Mouse (Mus musculus): ENCODE measurements around the gene Cd34. TPM values are rescaled to one million over a fixed set of nuclear protein-coding genes. Genes with fewer than 3 reads are reported as not detected.

The Cd34 gene
- total and polyA plus RNA-seq, 3 experiments = 0.14 TPM; not detected in 2

DNA sequence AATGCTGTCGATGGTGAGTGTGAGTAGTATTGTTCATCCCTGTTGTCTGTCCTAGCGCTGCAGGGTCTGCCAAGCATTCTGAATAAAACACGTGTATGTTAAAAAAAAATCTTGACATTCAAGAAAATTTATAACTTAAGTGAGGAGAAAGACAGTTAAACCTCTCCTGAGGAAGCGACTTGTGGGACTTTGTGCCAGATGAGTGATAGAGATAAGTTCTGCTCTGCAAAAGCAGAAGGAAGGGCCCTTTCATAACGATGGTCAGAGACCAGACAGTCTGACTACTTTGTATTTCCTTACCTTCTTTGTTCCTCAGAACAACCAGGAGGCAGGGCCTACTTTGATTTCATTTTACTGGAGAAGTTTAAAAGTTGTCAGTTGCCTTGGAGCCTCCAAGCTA, 4.9 kb downstream of the Cd34 start (continued):
- TF ChIP-seq TBP (IDR thresholded peaks at IDR 0.05; ENCODE audit: low read depth, low read length) = peak; percentile 23; the same call in 1 of the 2 replicates
- 0 out of 2 replicates have a peak, but pooled peaks have one; percentile 27 for TF ChIP-seq USF1 (IDR thresholded peaks at IDR 0.05; ENCODE audit: low read depth, low read length)

DNA sequence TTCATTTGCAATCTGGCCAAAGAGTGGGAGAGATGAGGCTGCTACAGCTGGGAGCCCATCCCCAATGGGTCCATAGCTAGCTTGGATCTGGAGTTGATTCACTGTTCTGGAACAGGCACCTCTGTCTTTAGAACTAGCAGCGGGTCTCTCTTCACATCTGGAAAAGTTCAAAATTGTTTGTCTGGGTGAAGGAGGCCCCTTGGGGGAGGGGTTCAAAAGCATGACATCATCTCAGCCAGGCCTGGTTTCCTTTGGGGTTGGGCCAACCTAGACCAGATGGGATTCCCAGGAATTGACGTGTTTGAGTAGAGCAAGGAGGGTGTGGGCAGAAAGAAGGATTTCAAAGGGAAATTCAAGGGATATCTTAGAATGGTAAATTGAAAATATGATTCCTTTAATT, 6.8 kb downstream of the Cd34 start:
- H3K4me3 ChIP-seq (ENCODE audit: control insufficient read depth in 1 of 2, insufficient read depth in 1 of 2, low read depth in 2 of 2, low read length in 2 of 2) = no peak overlapping the region
- H3K9me3 ChIP-seq (replicated peaks; ENCODE audit: insufficient read depth, low read length) = no peaks in the 10 kb centered on the region
- DNase-seq (ENCODE audit: low read depth, low spot score) = no peak
- H3K4me1 ChIP-seq (ENCODE audit: control insufficient read depth in 1 of 2, insufficient read depth in 2 of 2, low read length in 2 of 2) = peaks cover 9 to 13% of the 10 kb centered on the region in 2 experiments
- no peak overlapping the region for H3K27ac ChIP-seq (ENCODE audit: control insufficient read depth, low read depth, low read length)
- H3K9ac ChIP-seq (ENCODE audit: control insufficient read depth, low read depth, low read length, poor library complexity, severe bottlenecking) = no peak overlapping the region
- H3K36me3 ChIP-seq (ENCODE audit: control insufficient read depth in 1 of 2, insufficient read depth in 2 of 2, low read length in 2 of 2) = peaks cover 0 to 25% of the 10 kb centered on the region in 2 experiments; a peak in 2 of 4 replicates
- H3K79me2 ChIP-seq (ENCODE audit: control insufficient read depth, insufficient read depth, low read length, poor library complexity) = no peaks in the 10 kb centered on the region
- TF ChIP-seq USF1 (IDR thresholded peaks at IDR 0.05; ENCODE audit: low read depth, low read length) (no peak), GABPA (IDR thresholded peaks at IDR 0.05; ENCODE audit: low read depth, low read length) (no peak), ZC3H11A (IDR thresholded peaks at IDR 0.05; ENCODE audit: low read depth, low read length) (no peak), TAL1 (IDR thresholded peaks at IDR 0.05; ENCODE audit: low read length) (no peak), E2F4 (IDR thresholded peaks at IDR 0.05; ENCODE audit: borderline replicate concordance, low read depth, low read length) (no peak), ETS1 (IDR thresholded peaks at IDR 0.05; ENCODE audit: low read depth, low read length) (no peak), RCOR1 (IDR thresholded peaks at IDR 0.05; ENCODE audit: low read depth, low read length) (no peak), ZMIZ1 (IDR thresholded peaks at IDR 0.05; ENCODE audit: low read depth, low read length) (no peak), MXI1 (IDR thresholded peaks at IDR 0.05; ENCODE audit: low read depth, low read length) (no peak), TBP (IDR thresholded peaks at IDR 0.05; ENCODE audit: low read depth, low read length) (no peak), POLR2AphosphoS2 (IDR thresholded peaks at IDR 0.05; ENCODE audit: low read length) (no peak), MAFK (IDR thresholded peaks at IDR 0.05; ENCODE audit: borderline replicate concordance, low read depth, low read length) (no peak), CHD1 (IDR thresholded peaks at IDR 0.05; ENCODE audit: low read depth, low read length) (no peak)
- H3K27me3 ChIP-seq (ENCODE audit: control insufficient read depth in 1 of 2, insufficient read depth in 2 of 2, low read length in 2 of 2) = no peaks in the 10 kb centered on the region

DNA sequence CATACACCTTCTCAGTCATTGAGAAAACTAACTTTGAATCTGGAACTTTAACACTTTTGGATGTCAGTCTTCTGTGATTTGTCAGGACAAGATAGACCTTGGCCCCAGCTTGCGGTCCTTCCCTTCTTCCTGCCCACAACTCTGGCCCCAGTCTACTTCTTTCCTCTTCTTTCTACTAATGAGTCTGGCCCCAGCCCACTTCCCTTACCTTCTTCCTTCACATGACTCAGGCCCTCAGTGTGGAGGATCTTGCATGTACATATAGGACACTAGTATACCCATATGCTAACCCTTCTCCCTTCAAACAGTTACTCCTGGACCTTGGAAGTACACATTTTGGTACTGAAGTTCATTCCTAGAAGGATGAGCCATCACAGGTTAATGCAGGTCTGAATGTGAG, 7.8 kb downstream of the Cd34 start:
- H3K9ac ChIP-seq (ENCODE audit: control insufficient read depth, low read depth, low read length, poor library complexity, severe bottlenecking) = no peak overlapping the region
- no peaks in the 10 kb centered on the region for H3K27me3 ChIP-seq (ENCODE audit: control insufficient read depth in 1 of 2, insufficient read depth in 2 of 2, low read length in 2 of 2)
- no peak for TF ChIP-seq SIN3A (IDR thresholded peaks at IDR 0.05; ENCODE audit: low read length)
- TF ChIP-seq MYC (IDR thresholded peaks at IDR 0.05; ENCODE audit: low read depth, low read length) = no peak
- no peak for TF ChIP-seq MAFK (IDR thresholded peaks at IDR 0.05; ENCODE audit: borderline replicate concordance, low read depth, low read length)
- no peak for TF ChIP-seq USF2 (IDR thresholded peaks at IDR 0.05; ENCODE audit: borderline replicate concordance in 1 of 2, insufficient read depth in 1 of 2, low read depth in 1 of 2, low read length in 2 of 2)
- no peak for TF ChIP-seq POLR2AphosphoS2 (IDR thresholded peaks at IDR 0.05; ENCODE audit: low read length)
- no peak for TF ChIP-seq TAL1 (IDR thresholded peaks at IDR 0.05; ENCODE audit: low read length)
- TF ChIP-seq ZNF384 (IDR thresholded peaks at IDR 0.05; ENCODE audit: low read depth, low read length) = no peak
- TF ChIP-seq E2F4 (IDR thresholded peaks at IDR 0.05; ENCODE audit: borderline replicate concordance, low read depth, low read length) = no peak
- TF ChIP-seq CHD1 (IDR thresholded peaks at IDR 0.05; ENCODE audit: low read depth, low read length) = no peak
- peaks cover 9 to 13% of the 10 kb centered on the region in 2 experiments for H3K4me1 ChIP-seq (ENCODE audit: control insufficient read depth in 1 of 2, insufficient read depth in 2 of 2, low read length in 2 of 2)
- no peak for DNase-seq (ENCODE audit: low read depth, low spot score)
- H3K9me3 ChIP-seq (replicated peaks; ENCODE audit: insufficient read depth, low read length) = no peaks in the 10 kb centered on the region
- no peaks in the 10 kb centered on the region for H3K79me2 ChIP-seq (ENCODE audit: control insufficient read depth, insufficient read depth, low read length, poor library complexity)
- no peak overlapping the region for H3K27ac ChIP-seq (ENCODE audit: control insufficient read depth, low read depth, low read length)
- peaks cover 0 to 24% of the 10 kb centered on the region in 2 experiments; a peak in 2 of 4 replicates for H3K36me3 ChIP-seq (ENCODE audit: control insufficient read depth in 1 of 2, insufficient read depth in 2 of 2, low read length in 2 of 2)
- no peak overlapping the region for H3K4me3 ChIP-seq (ENCODE audit: control insufficient read depth in 1 of 2, insufficient read depth in 1 of 2, low read depth in 2 of 2, low read length in 2 of 2)

All from MEL (cell line).